Mouse (Mus musculus): ENCODE measurements around the gene Pomgnt2. TPM values are rescaled to one million over a fixed set of nuclear protein-coding genes. Genes with fewer than 3 reads are reported as not detected.

Gene Pomgnt2
- polyA plus RNA-seq, 2 experiments: 14.6 to 20.3 TPM

GRCm38 (mm10) chr9:121991041-121991440, 5.9 kb downstream of the Pomgnt2 start:
- Histone ChIP-seq H3K4me1 (ENCODE audit: control insufficient read depth, insufficient read depth, low read length) (no peaks in the 10 kb centered on the region), H3K9ac (ENCODE audit: low read depth, low read length, severe bottlenecking) (no peak overlapping the region), H3K4me3 (replicated peaks; ENCODE audit: low read length) (no peak overlapping the region), H3K27ac (replicated peaks; ENCODE audit: low read depth, low read length) (no peak overlapping the region), H3K9me3 (ENCODE audit: control insufficient read depth, low read length) (no peaks in the 10 kb centered on the region), H3K4me2 (replicated peaks; ENCODE audit: low read depth, low read length, severe bottlenecking) (no peak overlapping the region), H3K27me3 (ENCODE audit: control insufficient read depth, insufficient read depth, low read length) (no peaks in the 10 kb centered on the region), H3K36me3 (ENCODE audit: control insufficient read depth, insufficient read depth, low read length) (no peaks in the 10 kb centered on the region; the same call in 1 of the 2 replicates)
- DNase-seq (ENCODE audit: low spot score) (no peak), ATAC-seq (ENCODE audit: low FRiP score, low read depth) (no peak)
- no peak for TF ChIP-seq POLR2A (IDR thresholded peaks at IDR 0.05; ENCODE audit: borderline replicate concordance, extremely low read depth, insufficient read depth, insufficient read length)
- 61% methylated on average over 5 of the region's 5 CpGs for WGBS

DNA sequence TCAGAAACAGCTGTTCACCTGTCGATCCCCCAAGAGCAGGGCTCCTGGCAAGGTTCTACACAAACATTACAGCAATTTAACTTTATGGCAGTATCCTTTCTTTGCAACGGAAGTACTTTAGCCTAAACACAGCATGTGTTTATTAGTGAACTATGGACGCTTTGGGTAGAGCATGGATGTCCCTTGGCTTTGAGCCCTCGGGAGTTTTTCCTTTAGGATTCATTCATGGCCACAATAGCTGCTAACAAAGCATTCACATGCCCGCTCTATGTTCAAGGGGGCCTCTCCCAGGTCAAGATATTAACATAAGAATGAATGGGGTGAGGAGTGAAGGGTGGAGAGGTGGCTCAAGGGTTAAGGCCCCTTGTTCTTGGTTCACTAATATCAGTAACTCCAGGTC, 7.4 kb downstream of the Pomgnt2 start:
- Histone ChIP-seq H3K27ac (replicated peaks; ENCODE audit: low read depth, low read length) (no peak overlapping the region), H3K27me3 (ENCODE audit: control insufficient read depth, insufficient read depth, low read length) (no peaks in the 10 kb centered on the region), H3K4me2 (replicated peaks; ENCODE audit: low read depth, low read length, severe bottlenecking) (no peak overlapping the region), H3K4me1 (ENCODE audit: control insufficient read depth, insufficient read depth, low read length) (no peaks in the 10 kb centered on the region), H3K36me3 (ENCODE audit: control insufficient read depth, insufficient read depth, low read length) (no peaks in the 10 kb centered on the region; the same call in 1 of the 2 replicates), H3K4me3 (replicated peaks; ENCODE audit: low read length) (no peak overlapping the region), H3K9me3 (ENCODE audit: control insufficient read depth, low read length) (no peaks in the 10 kb centered on the region), H3K9ac (ENCODE audit: low read depth, low read length, severe bottlenecking) (no peak overlapping the region)
- 45% methylated on average over 5 of the region's 5 CpGs for WGBS
- TF ChIP-seq POLR2A (IDR thresholded peaks at IDR 0.05; ENCODE audit: borderline replicate concordance, extremely low read depth, insufficient read depth, insufficient read length): no peak
- DNase-seq (ENCODE audit: low spot score) (no peak), ATAC-seq (ENCODE audit: low FRiP score, low read depth) (no peak)

DNA sequence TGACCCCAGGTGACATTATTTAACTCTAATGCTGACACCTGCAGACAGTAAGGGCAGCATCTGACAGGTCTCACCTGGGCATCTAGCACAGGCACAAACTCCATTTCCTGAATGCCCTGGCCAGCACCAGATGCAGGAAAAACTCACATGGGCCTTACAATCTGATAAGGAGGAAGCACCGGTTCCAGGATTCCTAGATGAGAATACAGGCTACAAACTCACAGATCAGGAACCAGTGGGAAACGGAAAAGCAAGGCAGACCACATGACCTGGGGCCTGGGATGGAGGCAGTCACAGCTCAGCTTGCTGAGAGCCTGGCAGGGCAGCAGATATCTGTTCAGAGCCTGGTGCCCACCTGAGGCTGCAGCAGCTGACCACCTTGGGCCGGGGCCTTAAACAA, 8.0 kb downstream of the Pomgnt2 start:
- H3K36me3 ChIP-seq (ENCODE audit: control insufficient read depth, insufficient read depth, low read length): no peaks in the 10 kb centered on the region; the same call in 1 of the 2 replicates
- ATAC-seq (ENCODE audit: low FRiP score, low read depth) (no peak), DNase-seq (ENCODE audit: low spot score) (no peak)
- no peaks in the 10 kb centered on the region for H3K27me3 ChIP-seq (ENCODE audit: control insufficient read depth, insufficient read depth, low read length)
- WGBS: 77% methylated on average over 3 of the region's 3 CpGs
- no peak overlapping the region for H3K27ac ChIP-seq (replicated peaks; ENCODE audit: low read depth, low read length)
- H3K4me2 ChIP-seq (replicated peaks; ENCODE audit: low read depth, low read length, severe bottlenecking): no peak overlapping the region
- H3K4me3 ChIP-seq (replicated peaks; ENCODE audit: low read length): no peak overlapping the region
- TF ChIP-seq POLR2A (IDR thresholded peaks at IDR 0.05; ENCODE audit: borderline replicate concordance, extremely low read depth, insufficient read depth, insufficient read length): no peak
- H3K9ac ChIP-seq (ENCODE audit: low read depth, low read length, severe bottlenecking): no peak overlapping the region
- H3K4me1 ChIP-seq (ENCODE audit: control insufficient read depth, insufficient read depth, low read length): no peaks in the 10 kb centered on the region
- no peaks in the 10 kb centered on the region for H3K9me3 ChIP-seq (ENCODE audit: control insufficient read depth, low read length)

DNA sequence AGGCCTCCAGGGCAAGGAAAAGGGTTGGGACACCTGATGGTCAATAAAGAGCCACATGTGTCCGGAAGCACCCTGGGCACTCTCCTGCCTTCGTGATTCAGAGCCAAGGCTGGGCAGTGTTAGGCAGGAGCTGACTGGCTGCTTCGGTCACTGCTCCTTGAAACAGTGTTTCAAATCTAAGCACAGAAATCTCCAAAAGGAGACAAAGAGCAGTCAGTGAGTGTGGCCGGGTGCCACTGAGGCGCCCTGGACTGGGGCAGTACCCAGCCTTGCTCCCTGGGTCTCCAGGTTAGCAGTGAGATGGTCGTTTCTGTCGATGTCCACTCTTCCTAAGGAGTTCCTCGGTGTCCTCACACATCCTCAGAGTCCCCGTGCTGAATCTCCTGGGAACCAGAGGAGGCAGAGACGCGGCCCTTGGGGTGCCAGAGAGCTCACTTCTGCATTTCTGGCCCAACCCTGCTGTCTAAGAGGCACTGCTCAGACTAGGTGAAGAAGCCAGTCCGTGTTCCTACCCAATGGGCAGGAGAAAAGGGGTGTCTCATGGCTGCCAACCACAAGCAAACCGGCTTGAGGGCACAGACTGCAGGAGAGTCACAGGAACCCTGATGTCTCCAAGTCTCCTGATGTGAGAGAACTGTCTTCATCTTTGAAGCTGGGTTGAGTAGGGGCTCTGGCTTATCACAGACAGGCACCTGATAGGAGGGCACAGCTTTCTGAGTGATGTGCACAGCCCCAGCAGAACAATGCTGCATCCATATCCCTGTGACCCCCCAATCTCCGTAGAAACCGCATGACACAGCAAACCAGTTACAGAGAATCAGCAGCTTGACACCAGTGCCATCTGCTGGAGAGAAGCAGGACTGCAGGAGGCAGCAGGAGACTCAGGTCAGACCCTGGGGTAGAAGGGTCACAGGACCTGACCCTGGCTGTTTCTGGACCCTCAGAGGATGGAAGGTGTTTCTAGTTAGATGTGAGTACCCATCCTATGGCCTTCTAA, 12.1 kb downstream of the Pomgnt2 start:
- DNase-seq (ENCODE audit: low spot score) (peak; percentile 55), ATAC-seq (ENCODE audit: low FRiP score, low read depth) (peak; percentile 48; the same call in 1 of the 2 replicates)
- Histone ChIP-seq H3K27me3 (ENCODE audit: control insufficient read depth, insufficient read depth, low read length) (no peaks in the 10 kb centered on the region), H3K36me3 (ENCODE audit: control insufficient read depth, insufficient read depth, low read length) (peaks cover 8% of the 10 kb centered on the region; the same call in 1 of the 2 replicates), H3K9ac (ENCODE audit: low read depth, low read length, severe bottlenecking) (no peak overlapping the region), H3K4me2 (replicated peaks; ENCODE audit: low read depth, low read length, severe bottlenecking) (no peak overlapping the region), H3K27ac (replicated peaks; ENCODE audit: low read depth, low read length) (no peak overlapping the region), H3K4me1 (ENCODE audit: control insufficient read depth, insufficient read depth, low read length) (no peaks in the 10 kb centered on the region), H3K9me3 (ENCODE audit: control insufficient read depth, low read length) (no peaks in the 10 kb centered on the region), H3K4me3 (replicated peaks; ENCODE audit: low read length) (no peak overlapping the region)
- TF ChIP-seq POLR2A (IDR thresholded peaks at IDR 0.05; ENCODE audit: borderline replicate concordance, extremely low read depth, insufficient read depth, insufficient read length): no peak
- WGBS: 68% methylated on average over 15 of the region's 15 CpGs

DNA sequence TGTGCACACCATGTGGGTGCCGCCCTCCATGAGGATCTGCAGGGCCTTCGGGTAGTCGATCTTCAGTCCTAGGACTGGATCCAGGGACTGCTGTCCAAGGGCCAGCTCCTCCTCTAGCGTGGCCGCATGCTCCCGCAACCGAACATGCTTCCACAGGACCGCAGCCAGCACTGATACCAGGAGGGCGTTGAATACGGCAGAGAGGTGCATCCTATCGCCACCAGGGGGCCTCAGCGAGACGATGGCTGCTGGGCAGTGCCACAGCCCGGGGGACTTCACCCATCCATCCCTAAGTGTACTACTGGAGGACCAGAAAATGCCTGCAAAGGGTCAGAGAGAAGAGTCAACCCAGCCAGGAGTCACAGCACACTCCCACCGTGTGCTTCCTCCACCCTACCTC, 13.4 kb downstream of the Pomgnt2 start:
- 61% methylated on average over 15 of the region's 15 CpGs for WGBS
- H3K9ac ChIP-seq (ENCODE audit: low read depth, low read length, severe bottlenecking): 0 out of 2 replicates have a peak overlapping the region, but pooled peaks have one; percentile 0
- DNase-seq (ENCODE audit: low spot score) (peak; percentile 22), ATAC-seq (ENCODE audit: low FRiP score, low read depth) (no peak)
- H3K4me2 ChIP-seq (replicated peaks; ENCODE audit: low read depth, low read length, severe bottlenecking): no peak overlapping the region
- TF ChIP-seq POLR2A (IDR thresholded peaks at IDR 0.05; ENCODE audit: borderline replicate concordance, extremely low read depth, insufficient read depth, insufficient read length): no peak
- H3K27ac ChIP-seq (replicated peaks; ENCODE audit: low read depth, low read length): no peak overlapping the region
- no peaks in the 10 kb centered on the region for H3K27me3 ChIP-seq (ENCODE audit: control insufficient read depth, insufficient read depth, low read length)
- H3K9me3 ChIP-seq (ENCODE audit: control insufficient read depth, low read length): no peaks in the 10 kb centered on the region
- H3K4me3 ChIP-seq (replicated peaks; ENCODE audit: low read length): no peak overlapping the region
- H3K4me1 ChIP-seq (ENCODE audit: control insufficient read depth, insufficient read depth, low read length): no peaks in the 10 kb centered on the region
- peaks cover 8% of the 10 kb centered on the region; the same call in 1 of the 2 replicates for H3K36me3 ChIP-seq (ENCODE audit: control insufficient read depth, insufficient read depth, low read length)

All from limb, embryonic 14.5 days (tissue).